In the genomic region with DNA sequence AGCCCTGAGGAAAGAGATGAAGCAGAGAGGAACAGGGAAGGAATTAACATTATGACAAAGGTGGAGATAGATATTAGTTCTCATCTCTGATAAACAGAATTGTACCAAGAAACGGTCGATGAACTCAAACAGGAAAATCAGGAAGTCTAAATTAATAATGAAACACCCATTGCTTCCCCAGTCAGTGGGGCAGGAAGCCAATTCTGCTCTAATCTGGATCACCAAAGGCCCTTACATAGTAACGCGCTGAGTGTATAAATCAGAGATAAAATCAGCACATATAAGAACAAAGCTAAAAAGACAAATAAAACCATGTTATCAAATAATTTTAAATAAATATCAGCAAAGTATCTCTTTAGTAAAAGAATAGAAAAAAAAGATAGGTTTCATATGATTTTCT, we compare ENCODE assay signal across 17 mouse cellular contexts. TPM values are rescaled to one million over a fixed set of nuclear protein-coding genes. Genes with fewer than 3 reads are reported as not detected.
DNase-seq lines count a peak whose midpoint lies in the region; ATAC-seq and TF ChIP-seq lines count a peak whose summit lies in the region.
"Had no signal": no experiment of that assay in that cellular context is flagged by ENCODE, and none has a peak within 500 bp of the region (broad histone marks: within the 10 kb centered on the region; RNA-seq: fewer than 3 reads in every experiment).

No protein-coding gene starts in this region.

- no peaks in the 10 kb centered on the region for H3K9me3 ChIP-seq in kidney, embryonic 14.5 days (ENCODE audit: control insufficient read depth, low read length)
- H3K9me3 ChIP-seq: forebrain, embryonic 10.5 days; neural tube, embryonic 15.5 days had no signal

- no peak for ATAC-seq in kidney, embryonic 14.5 days (ENCODE audit: low FRiP score, low TSS enrichment)
- ATAC-seq in hematopoietic stem cell, adult 5-6 weeks (replicated peaks in 1 of 2; ENCODE audit: insufficient read depth in 1 of 2, low FRiP score in 2 of 2, low TSS enrichment in 1 of 2, low read depth in 1 of 2, poor library complexity in 2 of 2, severe bottlenecking in 2 of 2) = peak; percentile 42 to 64; a peak in 2 of 4 replicates
- peak; percentile 65; the same call in 1 of the 2 replicates for ATAC-seq in megakaryocyte-erythroid progenitor cell, adult 5-6 weeks (replicated peaks; ENCODE audit: low FRiP score, low TSS enrichment, poor library complexity, severe bottlenecking)

- no peak for TF ChIP-seq POLR2A in kidney, adult 2 months (IDR thresholded peaks at IDR 0.05; ENCODE audit: low read depth, low read length)

- H3K9ac ChIP-seq in kidney, embryonic 14.5 days (ENCODE audit: low read depth, low read length) = no peak overlapping the region
- H3K9ac ChIP-seq: neural tube, embryonic 15.5 days had no signal

- no peak overlapping the region for H3K27ac ChIP-seq in kidney, adult 2 months (ENCODE audit: insufficient read depth, low read depth, low read length)
- H3K27ac ChIP-seq in kidney, embryonic 14.5 days (ENCODE audit: low read depth, low read length) = no peak overlapping the region
- H3K27ac ChIP-seq: forebrain, embryonic 10.5 days; neural tube, embryonic 15.5 days had no signal

- H3K27me3 ChIP-seq in kidney, adult 2 months (replicated peaks; ENCODE audit: control insufficient read depth, insufficient read depth, low read length) = no peaks in the 10 kb centered on the region
- H3K27me3 ChIP-seq in kidney, embryonic 14.5 days (ENCODE audit: control insufficient read depth, insufficient read depth, low read length) = no peaks in the 10 kb centered on the region
- H3K27me3 ChIP-seq: CH12.LX; neural tube, embryonic 15.5 days had no signal

- no peaks in the 10 kb centered on the region for H3K4me1 ChIP-seq in kidney, adult 2 months (ENCODE audit: control insufficient read depth, insufficient read depth, low read length)
- peaks cover 8% of the 10 kb centered on the region; the same call in 1 of the 2 replicates for H3K4me1 ChIP-seq in kidney, embryonic 14.5 days (ENCODE audit: control insufficient read depth, insufficient read depth, low read length)
- H3K4me1 ChIP-seq: neural tube, embryonic 15.5 days had no signal

- no peak overlapping the region for H3K4me3 ChIP-seq in kidney, adult 2 months (ENCODE audit: insufficient read depth, low read depth, low read length)
- H3K4me3 ChIP-seq in kidney, embryonic 14.5 days (ENCODE audit: low read length) = no peak overlapping the region
- H3K4me3 ChIP-seq: forebrain, embryonic 10.5 days; neural tube, embryonic 15.5 days had no signal

- no peak for TF ChIP-seq CTCF in kidney, adult 2 months (conservative IDR thresholded peaks at IDR 0.05; ENCODE audit: insufficient read depth, insufficient read length, low read depth, low read length)

- WGBS in kidney, adult 2 months = 40% methylated on average over 4 of the region's 4 CpGs
- 57% methylated on average over 4 of the region's 4 CpGs for WGBS in kidney, embryonic 14.5 days

- H3K36me3 ChIP-seq in kidney, adult 2 months (ENCODE audit: control insufficient read depth, insufficient read depth, low read length) = peaks cover 3% of the 10 kb centered on the region; the same call in 1 of the 2 replicates
- peaks cover 14% of the 10 kb centered on the region for H3K36me3 ChIP-seq in kidney, embryonic 14.5 days (ENCODE audit: control insufficient read depth, insufficient read depth, low read length)

- no peak overlapping the region for H3K4me2 ChIP-seq in kidney, embryonic 14.5 days (replicated peaks; ENCODE audit: low read depth, low read length)
- H3K4me2 ChIP-seq: heart, embryonic 11.5 days; midbrain, embryonic 11.5 days; neural tube, embryonic 15.5 days had no signal

- peak; percentile 30 for DNase-seq in kidney, adult 2 months
- peak; percentile 67 for DNase-seq in urinary bladder, postnatal 14 days (ENCODE audit: low spot score)
- DNase-seq in urinary bladder, adult 2 months (ENCODE audit: low spot score) = no peak
- DNase-seq in cerebellum, adult 18-20 months = no peak
- DNase-seq: cerebellum, adult 2 months; gastrocnemius, postnatal 14 days; heart, postnatal 36 days; layer of hippocampus, adult 9-11 months; right cerebral cortex, postnatal 4 days had no signal

RNA-seq across cellular contexts. Expression of gene Slc30a7, which starts 15.1 kb away (rescaled TPM):
- 9.2 and 14.6 TPM in 2 replicates for polyA plus RNA-seq in kidney, adult 2 months (2012; rRNA removed)
- 22.6 and 34.2 TPM in 2 replicates for polyA plus RNA-seq in kidney, embryonic 14.5 days (2014; fragmentation: Nextera tagmentation; extraction: Ambion mirVana)
- polyA plus RNA-seq in urinary bladder, adult 2 months (2012; rRNA removed) = 23.9 and 28.3 TPM in 2 replicates
- 37.8 and 50.4 TPM in 2 replicates for total RNA-seq in hematopoietic stem cell, adult 5-6 weeks (2017)
- total RNA-seq in megakaryocyte-erythroid progenitor cell, adult 5-6 weeks (2014; fragmentation: Nextera tagmentation) = 12.8 and 13.5 TPM in 2 replicates
- 9.2 and 14.8 TPM in 2 replicates for total RNA-seq in megakaryocyte-erythroid progenitor cell, adult 5-6 weeks (2017)

RNA-seq across cellular contexts. Expression of gene Extl2, which starts 15.2 kb away (rescaled TPM):
- 12.3 and 14.7 TPM in 2 replicates for polyA plus RNA-seq in kidney, adult 2 months (2012; rRNA removed)
- 13.1 and 21.8 TPM in 2 replicates for polyA plus RNA-seq in kidney, embryonic 14.5 days (2014; fragmentation: Nextera tagmentation; extraction: Ambion mirVana)
- 12.2 and 16.1 TPM in 2 replicates for polyA plus RNA-seq in urinary bladder, adult 2 months (2012; rRNA removed)
- total RNA-seq in hematopoietic stem cell, adult 5-6 weeks (2017) = 18.0 and 19.2 TPM in 2 replicates
- total RNA-seq in megakaryocyte-erythroid progenitor cell, adult 5-6 weeks (2014; fragmentation: Nextera tagmentation) = 2.9 and 6.0 TPM in 2 replicates
- 8.1 and 15.2 TPM in 2 replicates for total RNA-seq in megakaryocyte-erythroid progenitor cell, adult 5-6 weeks (2017)

Comparison
In these comparisons a context has a peak if more than half of its experiments do, and no peak if none do; other contexts are left out.
1. DNase-seq: peak in kidney, adult 2 months (single experiment) and urinary bladder, postnatal 14 days (single experiment); none in urinary bladder, adult 2 months (single experiment) and cerebellum, adult 18-20 months (0 of 2).